Mouse (Mus musculus) myocyte (in vitro differentiated cells): ENCODE measurements around the gene Hps1. TPM values are rescaled to one million over a fixed set of nuclear protein-coding genes. Genes with fewer than 3 reads are reported as not detected.
A peak's percentile ranks its signal among the peaks of the same experiment; 100 is the strongest.

Experiments
- H3K27me3 ChIP-seq: one replicate; pipeline ENCODE4 v1.6.1; 2011; ENCODE audit not compliant: control insufficient read depth, insufficient read depth, insufficient read length
- H3K36me3 ChIP-seq: one replicate; pipeline ENCODE4 v1.6.1; 2011; ENCODE audit not compliant: control insufficient read depth, insufficient read depth
- H3K4me2 ChIP-seq: one replicate; pipeline ENCODE4 v1.6.1; 2011; ENCODE audit warnings: low read depth, control low read depth
- H3K4me3 ChIP-seq: one replicate; pipeline ENCODE4 v1.5.1; 2011; ENCODE audit warnings: mild to moderate bottlenecking, control low read depth, moderate library complexity
- H3K79me2 ChIP-seq: one replicate; pipeline ENCODE4 v1.6.1; 2011; ENCODE audit not compliant: control insufficient read depth, insufficient read depth
- H3ac ChIP-seq: one replicate; pipeline ENCODE4 v1.6.1; 2011; ENCODE audit not compliant: control insufficient read depth, insufficient read length
- CEBPB ChIP-seq: IDR thresholded peaks from 2 replicates; pipeline ENCODE4 v1.6.1; 2011; ENCODE audit warnings: mild to moderate bottlenecking, moderate library complexity; ENCODE audit not compliant: poor library complexity, insufficient read depth, severe bottlenecking
- E2F4 ChIP-seq: IDR thresholded peaks from one replicate; pipeline ENCODE4 v1.6.1; 2011; ENCODE audit warnings: mild to moderate bottlenecking, control low read depth, moderate library complexity; ENCODE audit not compliant: insufficient read depth
- MAX ChIP-seq: IDR thresholded peaks from one replicate; pipeline ENCODE4 v1.6.1; 2011; ENCODE audit warnings: low read depth, mild to moderate bottlenecking, control low read depth
- MYOD1 ChIP-seq, 3 experiments: IDR thresholded peaks; one replicate each; pipeline ENCODE4 v1.6.1; 2011; ENCODE audit warnings: control low read depth in 2 of 3, low read depth in 2 of 3, mild to moderate bottlenecking in 2 of 3, moderate library complexity in 1 of 3; ENCODE audit not compliant: insufficient read length in 2 of 3, control insufficient read depth in 1 of 3
- MYOG ChIP-seq, 3 experiments: IDR thresholded peaks; one replicate each; pipeline ENCODE4 v1.6.1; 2011; ENCODE audit warnings: control low read depth in 2 of 3, low read depth in 2 of 3, mild to moderate bottlenecking in 2 of 3; ENCODE audit not compliant: insufficient read length in 2 of 3, control insufficient read depth in 1 of 3, insufficient read depth in 1 of 3
- POLR2A ChIP-seq: IDR thresholded peaks from one replicate; pipeline ENCODE4 v1.6.1; 2011; ENCODE audit warnings: low read depth, mild to moderate bottlenecking, control low read depth, moderate library complexity; ENCODE audit not compliant: insufficient read length
- POLR2AphosphoS2 ChIP-seq: IDR thresholded peaks from one replicate; pipeline ENCODE4 v1.6.1; 2011; ENCODE audit warnings: low read depth, control low read depth; ENCODE audit not compliant: insufficient read length
- REST ChIP-seq: IDR thresholded peaks from one replicate; pipeline ENCODE4 v1.6.1; 2011; ENCODE audit warnings: mild to moderate bottlenecking, control low read depth, moderate library complexity; ENCODE audit not compliant: insufficient read depth, insufficient read length
- SRF ChIP-seq: IDR thresholded peaks from one replicate; pipeline ENCODE4 v1.6.1; 2011; ENCODE audit warnings: low read depth; ENCODE audit not compliant: control insufficient read depth, insufficient read length
- TCF12 ChIP-seq: IDR thresholded peaks from one replicate; pipeline ENCODE4 v1.6.1; 2011; ENCODE audit warnings: mild to moderate bottlenecking, control low read depth; ENCODE audit not compliant: poor library complexity, insufficient read depth, severe bottlenecking
- TCF3 ChIP-seq: IDR thresholded peaks from one replicate; pipeline ENCODE4 v1.6.1; 2011; ENCODE audit warnings: low read depth, control low read depth; ENCODE audit not compliant: insufficient read length
- USF1 ChIP-seq: IDR thresholded peaks from one replicate; pipeline ENCODE4 v1.6.1; 2011; ENCODE audit warnings: low read depth, mild to moderate bottlenecking, control low read depth, moderate library complexity
- polyA plus RNA-seq: library from polyadenylated mRNA; unstranded; fragments of >200 nt; fragmentation: generic; extraction: Trizol; gene quantifications from one replicate; pipeline ENCODE4 v1.2.1, GENCODE M21; 2012; ENCODE audit warnings: missing spikeins

The Hps1 gene
- polyA plus RNA-seq, 1 experiment: 9.5 TPM

GRCm38 (mm10) chr19:42752363-42752931, 27.3 kb downstream of the Hps1 start, which contains the start of gene Pyroxd2:
Gene Pyroxd2, minus strand, starts transcription at chr19:42752775.
- no peak within 1 kb of the TSS for H3ac ChIP-seq
- peak within 1 kb of the TSS; percentile 89 for H3K4me2 ChIP-seq

DNA sequence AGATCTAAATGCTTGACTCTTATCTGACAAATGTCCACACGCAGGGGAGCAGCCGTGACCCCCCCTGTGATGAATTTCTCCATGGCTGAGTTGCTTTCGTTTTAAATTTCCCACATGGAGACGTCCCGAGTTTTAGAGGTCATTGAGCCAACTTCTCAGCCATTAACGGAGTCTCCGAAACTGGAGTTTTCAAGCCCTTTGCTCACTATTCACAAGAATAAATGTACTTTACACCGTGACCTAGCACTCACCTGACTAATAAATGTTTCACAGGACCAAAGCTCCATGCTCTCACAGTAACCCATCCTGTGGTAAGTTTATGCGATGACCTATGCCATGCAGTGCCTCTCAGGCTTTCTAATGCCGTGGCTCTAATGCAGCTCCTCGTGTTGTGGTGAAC, 29.6 kb downstream of the Hps1 start:
- Histone ChIP-seq H3ac (no peak overlapping the region), H3K4me2 (peak overlapping the region; percentile 43), H3K79me2 (no peaks in the 10 kb centered on the region), H3K36me3 (no peaks in the 10 kb centered on the region), H3K27me3 (no peaks in the 10 kb centered on the region), H3K4me3 (no peak overlapping the region)
- TF ChIP-seq POLR2AphosphoS2: no peak
- TF ChIP-seq TCF12: no peak
- no peak for TF ChIP-seq MYOG (IDR thresholded peaks at IDR 0.05; ENCODE audit: control insufficient read depth in 1 of 3, insufficient read depth in 1 of 3, insufficient read length in 2 of 3, low read depth in 2 of 3)
- no peak for TF ChIP-seq E2F4
- TF ChIP-seq SRF: no peak
- TF ChIP-seq MYOD1 (IDR thresholded peaks at IDR 0.05; ENCODE audit: control insufficient read depth in 1 of 3, insufficient read length in 2 of 3, low read depth in 2 of 3): no peak
- TF ChIP-seq MAX: no peak
- no peak for TF ChIP-seq POLR2A
- TF ChIP-seq TCF3: no peak
- no peak for TF ChIP-seq CEBPB
- no peak for TF ChIP-seq USF1
- no peak for TF ChIP-seq REST

More at GRCm38 (mm10) chr19:42752363-42752931, 27.3 kb downstream of the Hps1 start, which contains the start of gene Pyroxd2:
- TF ChIP-seq POLR2A: peak; percentile 30
- TF ChIP-seq CEBPB: no peak
- Histone ChIP-seq H3K4me3 (peak within 1 kb of the TSS; percentile 21), H3K36me3 (no peaks in the 10 kb centered on the region), H3K79me2 (no peaks in the 10 kb centered on the region), H3K27me3 (no peaks in the 10 kb centered on the region)

DNA sequence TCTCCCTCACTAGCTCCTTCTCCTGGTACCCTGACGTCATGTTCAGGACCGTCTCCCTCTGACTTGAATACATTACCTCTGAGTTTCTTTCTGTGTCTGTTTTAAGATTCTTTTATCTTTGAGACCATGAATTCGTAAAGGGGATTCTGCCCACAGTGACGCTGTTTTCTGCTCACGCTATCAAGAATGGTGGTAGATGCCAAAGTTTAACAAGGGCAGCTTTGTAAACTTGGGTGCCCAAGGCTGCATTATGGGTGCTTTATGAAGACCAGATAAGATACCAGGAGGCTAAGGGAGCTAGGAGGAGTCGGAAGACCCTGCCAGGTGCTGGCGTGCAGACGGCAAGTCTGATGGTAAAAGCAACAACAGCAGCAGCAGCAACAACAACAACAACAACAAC, 33.1 kb downstream of the Hps1 start:
- H3K4me2 ChIP-seq: no peak overlapping the region
- no peak overlapping the region for H3ac ChIP-seq
- H3K79me2 ChIP-seq: no peaks in the 10 kb centered on the region
- H3K4me3 ChIP-seq: no peak overlapping the region
- H3K27me3 ChIP-seq: no peaks in the 10 kb centered on the region
- TF ChIP-seq POLR2AphosphoS2: no peak
- no peak for TF ChIP-seq REST
- no peak for TF ChIP-seq TCF12
- TF ChIP-seq E2F4: no peak
- TF ChIP-seq POLR2A: no peak
- TF ChIP-seq CEBPB: no peak
- no peak for TF ChIP-seq MYOD1 (IDR thresholded peaks at IDR 0.05; ENCODE audit: control insufficient read depth in 1 of 3, insufficient read length in 2 of 3, low read depth in 2 of 3)
- no peak for TF ChIP-seq MYOG (IDR thresholded peaks at IDR 0.05; ENCODE audit: control insufficient read depth in 1 of 3, insufficient read depth in 1 of 3, insufficient read length in 2 of 3, low read depth in 2 of 3)
- TF ChIP-seq SRF: no peak
- TF ChIP-seq MAX: no peak
- no peak for TF ChIP-seq USF1
- no peak for TF ChIP-seq TCF3
- no peaks in the 10 kb centered on the region for H3K36me3 ChIP-seq

GRCm38 (mm10) chr19:42745869-42746224, 33.9 kb downstream of the Hps1 start:
- Histone ChIP-seq H3K79me2 (no peaks in the 10 kb centered on the region), H3K4me3 (no peak overlapping the region), H3ac (no peak overlapping the region), H3K27me3 (no peaks in the 10 kb centered on the region), H3K36me3 (no peaks in the 10 kb centered on the region), H3K4me2 (no peak overlapping the region)
- no peak for TF ChIP-seq TCF12
- no peak for TF ChIP-seq REST
- TF ChIP-seq POLR2AphosphoS2: no peak
- TF ChIP-seq MYOG (IDR thresholded peaks at IDR 0.05; ENCODE audit: control insufficient read depth in 1 of 3, insufficient read depth in 1 of 3, insufficient read length in 2 of 3, low read depth in 2 of 3): no peak

DNA sequence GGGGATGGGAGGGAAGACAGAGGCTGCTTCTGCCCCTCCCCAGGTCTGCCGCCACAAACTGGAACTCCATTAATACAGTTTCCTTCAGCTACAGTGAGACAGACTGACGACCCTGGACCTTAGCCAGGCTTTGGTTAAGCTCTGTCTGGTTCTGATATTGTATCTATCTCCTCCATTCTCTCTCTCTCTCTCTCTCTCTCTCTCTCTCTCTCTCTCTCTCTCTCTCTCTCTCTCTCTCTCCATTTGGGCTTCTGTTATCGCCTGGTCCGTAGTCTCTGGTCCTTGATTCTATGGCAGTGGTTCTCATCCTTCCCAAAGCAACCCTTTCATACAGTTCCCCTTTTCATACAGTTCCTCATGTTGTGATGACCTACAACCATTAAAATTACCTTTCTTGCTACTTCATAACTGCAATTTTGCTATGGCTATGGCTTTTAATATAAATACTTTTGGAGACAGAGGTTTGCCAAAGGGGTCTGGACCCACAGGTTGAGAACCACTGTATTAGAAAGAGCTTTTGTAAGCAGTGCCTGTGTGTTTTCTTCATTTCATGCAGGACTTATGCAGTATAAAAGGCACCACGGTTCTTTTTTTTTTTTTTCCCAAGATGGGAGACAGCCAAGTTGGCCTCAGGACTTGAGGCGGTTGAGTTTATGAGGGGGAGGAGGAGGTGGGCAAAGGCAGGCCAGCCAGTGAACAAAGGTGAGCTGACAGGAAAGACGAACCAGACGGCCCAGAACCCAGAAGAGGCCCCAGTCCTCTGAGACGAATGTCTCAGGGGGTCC, 34.5 kb downstream of the Hps1 start:
- no peaks in the 10 kb centered on the region for H3K27me3 ChIP-seq
- H3K79me2 ChIP-seq: no peaks in the 10 kb centered on the region
- no peak overlapping the region for H3ac ChIP-seq
- H3K36me3 ChIP-seq: no peaks in the 10 kb centered on the region
- TF ChIP-seq MAX (no peak), TCF12 (no peak), POLR2A (no peak), MYOD1 (IDR thresholded peaks at IDR 0.05; ENCODE audit: control insufficient read depth in 1 of 3, insufficient read length in 2 of 3, low read depth in 2 of 3) (no peak), SRF (no peak), REST (no peak), MYOG (IDR thresholded peaks at IDR 0.05; ENCODE audit: control insufficient read depth in 1 of 3, insufficient read depth in 1 of 3, insufficient read length in 2 of 3, low read depth in 2 of 3) (no peak), E2F4 (no peak), TCF3 (no peak), CEBPB (no peak), USF1 (no peak), POLR2AphosphoS2 (no peak)
- no peak overlapping the region for H3K4me2 ChIP-seq
- no peak overlapping the region for H3K4me3 ChIP-seq
